Mouse (Mus musculus): Measurements from ENCODE around the gene Bgn.

DNA sequence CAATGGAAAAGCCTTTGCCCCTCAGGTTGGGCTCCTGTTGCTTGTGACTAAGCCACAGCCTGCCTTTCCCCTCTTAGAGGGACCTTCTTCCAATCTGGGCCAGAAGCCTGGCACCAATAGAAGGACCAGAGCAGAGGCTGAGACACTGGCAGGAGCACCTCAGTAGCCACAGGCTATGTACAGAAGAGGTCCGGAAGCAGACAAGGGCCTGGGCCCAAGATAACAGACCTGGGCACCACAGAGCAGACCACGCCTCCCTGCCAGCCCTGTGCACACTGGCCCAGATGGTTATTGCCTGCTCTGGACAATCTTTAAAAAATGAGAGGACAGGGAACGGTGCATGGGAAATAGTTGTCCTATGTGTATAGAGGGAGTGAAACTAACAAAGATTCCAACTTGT, 11.6 kb upstream of the Bgn start:
- TF ChIP-seq IRF4 (IDR thresholded peaks at IDR 0.05; ENCODE audit: low read depth, low read length) = no peak
- no peak for TF ChIP-seq CTCF (conservative IDR thresholded peaks at IDR 0.05 in 1 of 2, IDR thresholded peaks at IDR 0.05 in 1 of 2; ENCODE audit: low read depth in 2 of 2, low read length in 2 of 2)
- TF ChIP-seq MEF2A (IDR thresholded peaks at IDR 0.05; ENCODE audit: borderline replicate concordance, low read depth, low read length) = no peak
- no peak for TF ChIP-seq MAZ (IDR thresholded peaks at IDR 0.05; ENCODE audit: low read depth, low read length)
- no peak for TF ChIP-seq E2F4 (IDR thresholded peaks at IDR 0.05; ENCODE audit: insufficient replicate concordance, low read depth, low read length)
- no peak for TF ChIP-seq TCF12 (IDR thresholded peaks at IDR 0.05; ENCODE audit: low read depth, low read length)
- TF ChIP-seq POLR2A (IDR thresholded peaks at IDR 0.05; ENCODE audit: low read depth, low read length) = no peak
- TF ChIP-seq MXI1 (IDR thresholded peaks at IDR 0.05; ENCODE audit: low read depth, low read length) = no peak
- TF ChIP-seq SMC3 (IDR thresholded peaks at IDR 0.05; ENCODE audit: low read depth, low read length) = no peak
- TF ChIP-seq EP300 (IDR thresholded peaks at IDR 0.05; ENCODE audit: low read length) = no peak
- no peak for TF ChIP-seq PAX5 (IDR thresholded peaks at IDR 0.05; ENCODE audit: low read length)
